Comparison of ENCODE assay signal across 34 mouse cellular contexts in the genomic region with DNA sequence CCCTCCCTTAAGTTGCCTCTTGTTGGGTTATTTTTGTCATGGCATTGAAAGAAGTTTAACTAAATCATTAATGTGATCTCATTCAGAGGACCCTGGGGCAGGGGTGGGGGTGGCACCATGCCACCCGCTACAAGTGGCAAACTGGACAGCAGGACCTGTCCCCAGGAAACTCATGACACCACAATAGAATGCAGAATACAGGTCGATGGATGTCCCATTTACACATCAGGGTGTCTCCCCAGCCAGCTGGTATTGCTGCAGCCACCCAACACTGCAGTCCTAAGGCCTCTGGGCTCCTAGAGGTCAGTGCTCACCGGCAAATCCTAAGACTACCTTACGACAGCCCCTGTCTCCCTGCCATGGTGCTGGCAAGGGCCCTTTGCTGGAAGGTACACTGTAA.
"Had no signal": no experiment of that assay in that cellular context is flagged by ENCODE, and none has a peak within 500 bp of the region (broad histone marks: within the 10 kb centered on the region; RNA-seq: fewer than 3 reads in every experiment).

No protein-coding gene starts in this region.

- DNase-seq: heart, adult 2 months; heart, postnatal 10 days; heart, postnatal 14 days; heart, postnatal 36 days; heart, postnatal 4 days; kidney, adult 11 months; kidney, adult 18-20 months; kidney, adult 2 months; kidney, adult 8-10 months; kidney, adult 9 months; kidney, postnatal 10 days; kidney, postnatal 14 days; kidney, postnatal 25 days; kidney, postnatal 36 days; kidney, postnatal 4 days; layer of hippocampus, adult 9-11 months; layer of hippocampus, postnatal 36 days had no signal

- H3K4me2 ChIP-seq: heart, embryonic 11.5 days; heart, embryonic 12.5 days; heart, embryonic 13.5 days; heart, embryonic 15.5 days; hindbrain, embryonic 13.5 days; hindbrain, embryonic 15.5 days; intestine, embryonic 15.5 days; kidney, embryonic 15.5 days had no signal

- H3K9me3 ChIP-seq: heart, embryonic 10.5 days; heart, embryonic 13.5 days; hindbrain, embryonic 13.5 days; hindbrain, embryonic 15.5 days; intestine, embryonic 15.5 days; kidney, embryonic 15.5 days had no signal

- H3K4me1 ChIP-seq: intestine, embryonic 15.5 days had no signal

- H3K36me3 ChIP-seq: heart, embryonic 10.5 days; heart, embryonic 12.5 days; heart, embryonic 13.5 days; heart, embryonic 15.5 days; hindbrain, embryonic 10.5 days; hindbrain, embryonic 13.5 days; hindbrain, embryonic 15.5 days; intestine, embryonic 15.5 days; kidney, embryonic 15.5 days had no signal

- H3K9ac ChIP-seq: heart, embryonic 12.5 days; heart, embryonic 13.5 days; heart, embryonic 15.5 days; hindbrain, embryonic 13.5 days; hindbrain, embryonic 15.5 days; intestine, embryonic 15.5 days; kidney, embryonic 15.5 days had no signal

- H3K4me3 ChIP-seq: heart, adult 2 months; heart, embryonic 10.5 days; heart, embryonic 12.5 days; heart, embryonic 13.5 days; heart, embryonic 15.5 days; hindbrain, embryonic 10.5 days; hindbrain, embryonic 13.5 days; hindbrain, embryonic 15.5 days; intestine, embryonic 15.5 days; kidney, embryonic 15.5 days; layer of hippocampus, adult 2 months had no signal

- H3K27me3 ChIP-seq: heart, embryonic 12.5 days; heart, embryonic 15.5 days; hindbrain, embryonic 13.5 days; hindbrain, embryonic 15.5 days; intestine, embryonic 15.5 days had no signal

- H3K27ac ChIP-seq: heart, adult 2 months; heart, embryonic 10.5 days; heart, embryonic 13.5 days; heart, embryonic 15.5 days; hindbrain, embryonic 10.5 days; hindbrain, embryonic 13.5 days; hindbrain, embryonic 15.5 days; hindbrain, postnatal 0 days; intestine, embryonic 15.5 days; kidney, embryonic 15.5 days; kidney, postnatal 0 days; layer of hippocampus, adult 2 months had no signal

- ATAC-seq: hindbrain, embryonic 16.5 days; hindbrain, postnatal 0 days; inflammation-experienced regulatory T-cells, adult 6 months; intestine, embryonic 15.5 days; intestine, embryonic 16.5 days; intestine, postnatal 0 days had no signal
